Mouse (Mus musculus): Measurements from ENCODE around the gene Rpp38. TPM values are rescaled to one million over a fixed set of nuclear protein-coding genes. Genes with fewer than 3 reads are reported as not detected.

Gene Rpp38
- polyA plus RNA-seq, 1 experiment from 2014 or later: 11.6 TPM

- WGBS: 80% methylated on average over 5 of the region's 5 CpGs
- H3K9me3 ChIP-seq (replicated peaks): no peaks in the 10 kb centered on the region
- no peaks in the 10 kb centered on the region for H3K27me3 ChIP-seq (replicated peaks)
- peaks cover 28% of the 10 kb centered on the region for H3K4me1 ChIP-seq
- peak overlapping the region; percentile 71 for H3K4me2 ChIP-seq
- H3K9ac ChIP-seq (replicated peaks): peak overlapping the region; percentile 85
- peaks cover 28% of the 10 kb centered on the region for H3K36me3 ChIP-seq
- ATAC-seq (ENCODE audit: low FRiP score): no peak
- H3K4me3 ChIP-seq (replicated peaks): peak overlapping the region; percentile 71
- H3K27ac ChIP-seq (replicated peaks): no peak overlapping the region
These were observed 1.3 kb downstream of the Rpp38 start for GRCm38 (mm10) chr2:3331071-3331703.

GRCm38 (mm10) chr2:3327351-3327750 is 5.1 kb downstream of the Rpp38 start:
- Histone ChIP-seq H3K4me3 (replicated peaks) (no peak overlapping the region), H3K4me2 (no peak overlapping the region), H3K9ac (replicated peaks) (no peak overlapping the region), H3K27me3 (replicated peaks) (no peaks in the 10 kb centered on the region), H3K9me3 (replicated peaks) (no peaks in the 10 kb centered on the region), H3K36me3 (peaks cover 59% of the 10 kb centered on the region), H3K27ac (replicated peaks) (no peak overlapping the region), H3K4me1 (peaks cover 18% of the 10 kb centered on the region)
- no peak for ATAC-seq (ENCODE audit: low FRiP score)
- 34% methylated on average over 1 of the region's 1 CpGs for WGBS

GRCm38 (mm10) chr2:3326547-3326946 is 5.9 kb downstream of the Rpp38 start:
- Histone ChIP-seq H3K27me3 (replicated peaks) (no peaks in the 10 kb centered on the region), H3K27ac (replicated peaks) (no peak overlapping the region), H3K36me3 (peaks cover 65% of the 10 kb centered on the region), H3K4me3 (replicated peaks) (no peak overlapping the region), H3K9me3 (replicated peaks) (no peaks in the 10 kb centered on the region), H3K4me1 (peaks cover 14% of the 10 kb centered on the region), H3K4me2 (no peak overlapping the region), H3K9ac (replicated peaks) (no peak overlapping the region)
- 89% methylated on average over 1 of the region's 1 CpGs for WGBS
- no peak for ATAC-seq (ENCODE audit: low FRiP score)

GRCm38 (mm10) chr2:3324381-3325130 is 7.9 kb downstream of the Rpp38 start:
- 94% methylated on average over 7 of the region's 7 CpGs for WGBS
- no peak overlapping the region for H3K4me2 ChIP-seq
- H3K27me3 ChIP-seq (replicated peaks): no peaks in the 10 kb centered on the region
- H3K27ac ChIP-seq (replicated peaks): no peak overlapping the region
- H3K9ac ChIP-seq (replicated peaks): no peak overlapping the region
- no peak for ATAC-seq (ENCODE audit: low FRiP score)
- H3K36me3 ChIP-seq: peaks cover 77% of the 10 kb centered on the region
- no peaks in the 10 kb centered on the region for H3K9me3 ChIP-seq (replicated peaks)
- no peak overlapping the region for H3K4me3 ChIP-seq (replicated peaks)
- no peaks in the 10 kb centered on the region for H3K4me1 ChIP-seq

GRCm38 (mm10) chr2:3323132-3323531 is 9.3 kb downstream of the Rpp38 start:
- 95% methylated on average over 2 of the region's 2 CpGs for WGBS
- no peak for ATAC-seq (ENCODE audit: low FRiP score)
- Histone ChIP-seq H3K4me2 (no peak overlapping the region), H3K4me1 (no peaks in the 10 kb centered on the region), H3K9me3 (replicated peaks) (no peaks in the 10 kb centered on the region), H3K27me3 (replicated peaks) (no peaks in the 10 kb centered on the region), H3K36me3 (peaks cover 77% of the 10 kb centered on the region), H3K9ac (replicated peaks) (no peak overlapping the region), H3K4me3 (replicated peaks) (no peak overlapping the region), H3K27ac (replicated peaks) (no peak overlapping the region)

- Histone ChIP-seq H3K27me3 (replicated peaks) (no peaks in the 10 kb centered on the region), H3K4me3 (replicated peaks) (no peak overlapping the region), H3K4me1 (no peaks in the 10 kb centered on the region), H3K4me2 (no peak overlapping the region), H3K27ac (replicated peaks) (no peak overlapping the region), H3K36me3 (peaks cover 17% of the 10 kb centered on the region), H3K9ac (replicated peaks) (no peak overlapping the region), H3K9me3 (replicated peaks) (no peaks in the 10 kb centered on the region)
- no peak for ATAC-seq (ENCODE audit: low FRiP score)
- WGBS: 72% methylated on average over 3 of the region's 3 CpGs
These were observed 26.9 kb downstream of the Rpp38 start for GRCm38 (mm10) chr2:3305426-3306025.

GRCm38 (mm10) chr2:3295826-3296225 is 36.6 kb downstream of the Rpp38 start:
- no peak for ATAC-seq (ENCODE audit: low FRiP score)
- no peak overlapping the region for H3K4me2 ChIP-seq
- no peak overlapping the region for H3K9ac ChIP-seq (replicated peaks)
- no peak overlapping the region for H3K27ac ChIP-seq (replicated peaks)
- 91% methylated on average over 7 of the region's 7 CpGs for WGBS
- H3K4me3 ChIP-seq (replicated peaks): no peak overlapping the region
- H3K36me3 ChIP-seq: no peaks in the 10 kb centered on the region
- no peaks in the 10 kb centered on the region for H3K9me3 ChIP-seq (replicated peaks)
- no peaks in the 10 kb centered on the region for H3K4me1 ChIP-seq
- H3K27me3 ChIP-seq (replicated peaks): no peaks in the 10 kb centered on the region

GRCm38 (mm10) chr2:3292170-3292569 is 40.3 kb downstream of the Rpp38 start:
- Histone ChIP-seq H3K27ac (replicated peaks) (no peak overlapping the region), H3K9me3 (replicated peaks) (no peaks in the 10 kb centered on the region), H3K4me2 (no peak overlapping the region), H3K4me1 (0 out of 2 replicates have a peak, but pooled peaks cover under 1% of the 10 kb centered on the region), H3K4me3 (replicated peaks) (no peak overlapping the region), H3K27me3 (replicated peaks) (no peaks in the 10 kb centered on the region), H3K36me3 (no peaks in the 10 kb centered on the region), H3K9ac (replicated peaks) (no peak overlapping the region)
- no peak for ATAC-seq (ENCODE audit: low FRiP score)
- WGBS: 77% methylated on average over 1 of the region's 1 CpGs

- WGBS: 90% methylated on average over 1 of the region's 1 CpGs
- Histone ChIP-seq H3K4me2 (no peak overlapping the region), H3K27ac (replicated peaks) (no peak overlapping the region), H3K27me3 (replicated peaks) (no peaks in the 10 kb centered on the region), H3K36me3 (no peaks in the 10 kb centered on the region), H3K4me3 (replicated peaks) (no peak overlapping the region), H3K9me3 (replicated peaks) (no peaks in the 10 kb centered on the region), H3K9ac (replicated peaks) (no peak overlapping the region), H3K4me1 (peaks cover 16% of the 10 kb centered on the region)
- ATAC-seq (ENCODE audit: low FRiP score): no peak
These were observed 42.9 kb downstream of the Rpp38 start for GRCm38 (mm10) chr2:3289581-3289980.

- no peak overlapping the region for H3K27ac ChIP-seq (replicated peaks)
- no peak overlapping the region for H3K4me3 ChIP-seq (replicated peaks)
- no peaks in the 10 kb centered on the region for H3K36me3 ChIP-seq
- peaks cover 23% of the 10 kb centered on the region for H3K4me1 ChIP-seq
- H3K27me3 ChIP-seq (replicated peaks): no peaks in the 10 kb centered on the region
- H3K9ac ChIP-seq (replicated peaks): no peak overlapping the region
- no peaks in the 10 kb centered on the region for H3K9me3 ChIP-seq (replicated peaks)
- H3K4me2 ChIP-seq: 0 out of 2 replicates have a peak overlapping the region, but pooled peaks have one; percentile 71
- 77% methylated on average over 2 of the region's 2 CpGs for WGBS
- no peak for ATAC-seq (ENCODE audit: low FRiP score)
These were observed 46.2 kb downstream of the Rpp38 start for GRCm38 (mm10) chr2:3286243-3286642.

- WGBS: 83% methylated on average over 3 of the region's 3 CpGs
- H3K4me3 ChIP-seq (replicated peaks): peak overlapping the region; percentile 93
- no peak for ATAC-seq (ENCODE audit: low FRiP score)
- no peaks in the 10 kb centered on the region for H3K27me3 ChIP-seq (replicated peaks)
- 0 out of 2 replicates have a peak overlapping the region, but pooled peaks have one; percentile 14 for H3K9ac ChIP-seq (replicated peaks)
- no peaks in the 10 kb centered on the region for H3K9me3 ChIP-seq (replicated peaks)
- H3K36me3 ChIP-seq: no peaks in the 10 kb centered on the region
- H3K4me2 ChIP-seq: peak overlapping the region; percentile 71
- H3K4me1 ChIP-seq: peaks cover 23% of the 10 kb centered on the region
- H3K27ac ChIP-seq (replicated peaks): no peak overlapping the region
These were observed 46.7 kb downstream of the Rpp38 start for GRCm38 (mm10) chr2:3285709-3286108.

GRCm38 (mm10) chr2:3285181-3285530 is 47.3 kb downstream of the Rpp38 start:
- Histone ChIP-seq H3K36me3 (no peaks in the 10 kb centered on the region), H3K9ac (replicated peaks) (peak overlapping the region; percentile 69), H3K27me3 (replicated peaks) (no peaks in the 10 kb centered on the region), H3K27ac (replicated peaks) (peak overlapping the region; percentile 93), H3K9me3 (replicated peaks) (no peaks in the 10 kb centered on the region), H3K4me3 (replicated peaks) (peak overlapping the region; percentile 93), H3K4me1 (peaks cover 23% of the 10 kb centered on the region), H3K4me2 (peak overlapping the region; percentile 71)
- WGBS: under 1% methylated on average over 6 of the region's 6 CpGs
- no peak for ATAC-seq (ENCODE audit: low FRiP score)
